Mouse (Mus musculus) T-helper 17 cell (primary cell): ENCODE data around the gene Arhgdib.

Source experiments
- in situ Hi-C, 2 experiments: fragments of 300-600 bp; cut with MboI, MseI; formaldehyde crosslinking; loops; 1 replicate in 1 of 2; 2 replicates in 1 of 2; pipeline ENCODE4 v1.15.1; 2025; ENCODE audit warnings: high pct_unique_total_duplicates in 2 of 2

Gene Arhgdib

GRCm38 (mm10) chr6:136941051-136942021 is at the start of gene Arhgdib:
Gene Arhgdib (minus strand): TSS chr6:136941899.
- in situ Hi-C loops: no loop called here

DNA sequence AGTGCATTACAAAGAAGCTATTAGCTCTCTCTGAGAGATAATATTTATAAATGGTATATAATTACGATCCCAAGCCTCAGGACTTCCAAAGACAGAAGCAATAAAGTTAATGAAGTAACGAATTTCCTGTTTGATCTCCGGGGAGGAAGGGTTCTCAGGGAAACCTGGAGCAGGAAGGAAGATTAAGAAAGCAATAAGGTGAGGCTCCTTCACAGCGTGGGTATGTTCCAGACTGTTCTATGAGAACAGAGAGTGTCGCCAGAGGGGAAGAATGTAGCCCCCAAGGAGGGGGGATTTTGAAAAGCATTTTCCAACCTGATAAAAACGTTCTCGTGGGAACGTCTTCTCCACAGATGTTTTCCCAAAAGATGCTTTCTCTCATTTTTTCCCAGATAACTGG is 48.9 kb upstream of the Arhgdib start:
- in situ Hi-C loops: no loop called here

DNA sequence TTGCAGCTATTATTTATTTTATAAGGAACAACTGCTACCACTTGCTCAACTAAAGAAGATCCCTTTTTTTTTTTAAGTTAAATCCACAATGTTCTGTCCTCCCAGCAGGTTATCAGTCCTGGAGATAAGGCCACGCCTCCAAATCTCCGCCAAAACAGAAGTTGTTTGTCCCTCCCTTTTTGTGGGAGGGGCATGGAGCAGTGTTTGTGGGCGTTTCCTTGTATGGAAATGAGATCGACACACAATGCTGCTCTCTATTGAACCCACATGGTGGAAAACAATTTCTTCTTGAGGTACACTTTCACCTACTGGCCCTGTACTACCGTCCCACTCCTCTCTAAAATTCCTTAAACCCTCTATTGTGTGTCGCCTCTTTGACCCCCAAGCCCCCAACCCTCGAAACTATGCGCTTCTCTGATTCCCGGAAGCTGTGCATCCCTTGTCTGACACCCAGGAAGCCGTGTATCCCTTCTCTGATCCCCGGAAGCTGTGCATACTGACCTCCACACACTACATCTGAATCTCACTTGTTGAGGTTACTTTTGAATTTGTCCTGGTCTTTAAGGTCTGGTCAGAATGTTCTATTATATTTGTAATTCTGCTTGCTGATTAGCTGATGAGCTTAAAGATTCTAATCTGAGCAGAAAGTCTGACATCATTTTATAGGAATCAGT is 48.3 kb upstream of the Arhgdib start:
- in situ Hi-C loops: loop anchor here (5.0 to 10.0 kb wide), 3 partner anchors 348 to 375 kb away; no protein-coding TSS in a partner anchor

DNA sequence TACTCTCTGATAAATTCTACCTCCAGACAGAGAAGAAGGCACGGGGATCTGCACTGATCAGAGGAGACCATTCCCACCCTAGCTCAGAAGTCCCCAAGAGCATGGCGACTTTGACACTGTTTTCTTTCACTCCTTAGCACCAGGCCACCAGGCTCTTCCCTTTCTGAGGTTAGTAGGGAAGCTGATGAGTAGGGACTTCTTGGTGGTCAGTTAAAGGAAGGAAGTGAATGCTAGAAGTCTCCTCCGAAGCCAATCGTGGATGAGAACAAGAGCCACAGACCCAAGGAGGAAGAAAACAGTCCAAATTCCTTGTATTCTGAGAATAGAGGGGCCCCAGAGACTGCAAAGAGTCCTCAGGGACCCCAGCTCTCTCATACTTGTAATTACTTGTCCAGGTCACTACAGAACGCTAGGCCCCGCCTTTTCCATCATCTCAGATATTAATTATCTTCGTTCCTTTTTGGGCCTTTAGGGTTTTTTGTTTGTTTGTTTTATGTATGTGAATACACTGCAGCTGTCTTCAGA is 46.9 kb upstream of the Arhgdib start:
- in situ Hi-C loops: loop anchor here (5.0 to 10.0 kb wide), 3 partner anchors 346 to 374 kb away; no protein-coding TSS in a partner anchor

DNA sequence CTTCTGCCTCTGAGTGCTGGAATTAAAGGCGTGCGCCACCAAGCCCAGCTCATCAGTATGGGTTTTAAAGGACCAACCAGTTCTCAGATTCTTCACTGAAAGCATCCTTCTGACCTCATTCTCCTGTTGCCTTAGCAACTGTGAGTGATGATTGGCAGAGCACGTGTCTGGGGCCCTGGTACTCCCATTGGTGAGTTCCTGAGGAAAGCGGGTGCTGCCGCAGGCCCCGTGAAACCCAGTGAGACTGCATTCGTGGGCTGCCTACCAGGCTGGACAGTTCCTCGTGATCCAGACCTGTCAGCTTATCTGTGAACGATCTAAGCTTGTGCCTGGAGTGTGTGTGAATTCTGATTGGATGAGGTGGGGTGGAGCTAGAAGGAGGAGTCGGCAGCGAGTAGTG is 45.0 kb upstream of the Arhgdib start:
- in situ Hi-C loops: loop anchor here (5.0 to 10.0 kb wide), 3 partner anchors 344 to 372 kb away; no protein-coding TSS in a partner anchor

- in situ Hi-C loops: loop anchor here (5.0 to 10.0 kb wide), 3 partner anchors 344 to 371 kb away; no protein-coding TSS in a partner anchor
Measured at GRCm38 (mm10) chr6:136986019-136986418, 44.3 kb upstream of the Arhgdib start.

- in situ Hi-C loops: loop anchor here (5.0 to 10.0 kb wide), 4 partner anchors 126 to 368 kb away; partner anchors contain the start of gene Art4 (in 1 of the 2)
Measured at GRCm38 (mm10) chr6:136983201-136983600, 41.5 kb upstream of the Arhgdib start.

DNA sequence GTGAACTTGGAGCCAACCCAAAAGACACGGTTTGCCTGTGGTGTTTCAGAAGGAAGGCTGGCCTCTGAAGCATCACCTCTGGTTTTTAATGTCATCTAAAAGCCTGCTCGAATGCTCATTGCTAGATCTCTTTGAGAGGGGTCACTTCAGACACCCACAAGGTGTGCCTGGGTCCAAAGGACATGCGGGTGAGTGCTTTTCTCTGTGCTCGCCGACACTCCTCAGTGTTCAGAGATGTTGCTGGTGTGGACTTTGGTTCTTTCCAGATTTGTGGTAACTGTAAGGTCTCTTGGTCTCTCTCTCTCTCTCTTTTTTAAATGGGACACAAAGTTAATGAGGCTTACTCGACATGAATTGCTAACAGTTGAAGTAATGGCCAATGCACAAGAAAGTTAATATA is 40.9 kb upstream of the Arhgdib start:
- in situ Hi-C loops: loop anchor here (5.0 to 10.0 kb wide), 4 partner anchors 125 to 368 kb away; partner anchors contain the start of gene Art4 (in 1 of the 2)

GRCm38 (mm10) chr6:136980331-136980746 is 38.6 kb upstream of the Arhgdib start:
- in situ Hi-C loops: loop anchor here (5.0 to 10.0 kb wide), 4 partner anchors 123 to 366 kb away; partner anchors contain the start of gene Art4 (in 1 of the 2)

DNA sequence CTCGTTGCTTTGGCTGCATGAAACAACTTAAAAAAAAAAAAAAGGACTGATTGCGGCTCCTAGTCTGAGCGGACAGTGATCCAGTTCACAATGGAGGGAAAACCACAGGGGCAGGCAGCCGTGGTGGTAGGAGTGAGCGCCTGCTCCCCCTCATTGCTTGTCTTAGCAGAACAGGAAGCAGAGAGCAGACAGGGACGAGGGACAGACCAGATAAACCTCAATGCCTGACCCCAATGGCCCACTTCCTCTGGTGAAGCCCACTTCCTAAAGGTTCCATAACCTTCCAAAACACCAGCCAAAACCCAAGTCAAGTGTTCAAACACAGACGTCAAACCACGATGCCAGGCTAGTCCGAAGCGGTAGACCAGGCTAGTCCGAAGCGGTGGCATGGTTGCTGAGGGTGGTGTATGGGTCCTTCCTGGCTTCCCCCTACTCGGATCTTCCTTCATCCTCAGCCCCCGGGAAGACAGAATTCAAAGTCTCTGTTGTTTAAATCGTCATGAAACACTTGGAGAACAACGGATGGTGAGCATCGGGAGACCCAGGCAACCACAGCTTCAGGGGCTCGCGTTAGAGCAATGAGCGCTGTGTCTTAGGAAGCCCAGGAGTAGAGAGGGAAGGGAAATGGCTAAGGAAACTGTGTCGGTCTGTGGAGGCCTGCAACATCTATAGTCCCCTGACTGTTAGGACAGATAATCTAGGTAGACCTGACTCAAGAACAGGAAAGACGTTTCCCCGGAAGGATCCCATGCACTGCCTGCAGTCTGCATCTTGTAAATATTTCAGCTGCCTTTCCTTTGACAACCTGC is 37.8 kb upstream of the Arhgdib start:
- in situ Hi-C loops: loop anchor here (5.0 to 10.0 kb wide), 4 partner anchors 122 to 365 kb away; partner anchors contain the start of gene Art4 (in 1 of the 2)

DNA sequence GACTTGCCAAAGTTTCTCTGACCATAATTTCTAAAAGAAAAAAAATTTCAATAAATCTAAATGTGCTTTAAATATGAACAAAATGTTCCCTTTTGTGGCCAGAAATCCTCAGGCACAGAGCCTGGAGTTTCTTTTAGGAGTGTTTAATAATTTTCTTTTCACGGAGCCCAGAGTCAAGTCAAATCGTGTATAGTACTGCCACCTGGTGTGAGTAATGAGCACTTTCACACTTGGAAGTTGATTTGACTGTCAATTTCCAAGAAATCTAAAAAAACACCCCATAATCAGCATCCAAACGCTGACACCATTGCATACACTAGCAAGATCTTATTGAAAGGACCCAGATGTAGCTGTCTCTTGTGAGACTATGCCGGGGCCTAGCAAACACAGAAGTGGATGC is 27.2 kb upstream of the Arhgdib start:
- in situ Hi-C loops: loop anchor here (5.0 to 10.0 kb wide), 3 partner anchors 37 to 164 kb away; partner anchors contain the start of genes Art4 (in 1 of the 2), H2afj (in 1 of the 2) and Hist4h4 (in 1 of the 2)

- in situ Hi-C loops: loop anchor here (5.0 to 10.0 kb wide), 3 partner anchors 35 to 163 kb away; partner anchors contain the start of genes Art4 (in 1 of the 2), H2afj (in 1 of the 2) and Hist4h4 (in 1 of the 2)
Measured at GRCm38 (mm10) chr6:136967466-136967865, 25.8 kb upstream of the Arhgdib start.

DNA sequence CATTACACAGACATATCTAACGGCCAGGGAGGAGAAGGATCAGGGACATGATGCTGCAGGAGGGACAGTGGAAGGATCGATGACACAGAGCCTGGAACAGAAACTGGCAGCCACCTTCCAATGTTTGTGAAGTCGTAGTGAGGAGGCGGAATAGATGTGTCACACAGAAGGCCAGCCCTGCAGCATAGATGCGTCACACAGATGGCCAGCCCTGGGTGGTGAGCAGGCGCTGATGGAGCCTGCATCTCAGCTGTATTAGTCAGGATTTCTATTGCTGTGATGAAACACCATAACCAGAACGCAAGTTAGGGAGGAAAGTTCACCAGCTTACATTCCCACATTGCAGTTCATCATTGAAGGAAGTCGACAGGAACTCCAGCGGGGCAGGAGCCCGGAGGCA is 24.2 kb upstream of the Arhgdib start:
- in situ Hi-C loops: loop anchor here (5.0 to 10.0 kb wide), 3 partner anchors 34 to 161 kb away; partner anchors contain the start of genes Art4 (in 1 of the 2), H2afj (in 1 of the 2) and Hist4h4 (in 1 of the 2)

GRCm38 (mm10) chr6:136964609-136965510 is 23.2 kb upstream of the Arhgdib start:
- in situ Hi-C loops: loop anchor here (5.0 to 10.0 kb wide), 3 partner anchors 33 to 160 kb away; partner anchors contain the start of genes Art4 (in 1 of the 2), H2afj (in 1 of the 2) and Hist4h4 (in 1 of the 2)

DNA sequence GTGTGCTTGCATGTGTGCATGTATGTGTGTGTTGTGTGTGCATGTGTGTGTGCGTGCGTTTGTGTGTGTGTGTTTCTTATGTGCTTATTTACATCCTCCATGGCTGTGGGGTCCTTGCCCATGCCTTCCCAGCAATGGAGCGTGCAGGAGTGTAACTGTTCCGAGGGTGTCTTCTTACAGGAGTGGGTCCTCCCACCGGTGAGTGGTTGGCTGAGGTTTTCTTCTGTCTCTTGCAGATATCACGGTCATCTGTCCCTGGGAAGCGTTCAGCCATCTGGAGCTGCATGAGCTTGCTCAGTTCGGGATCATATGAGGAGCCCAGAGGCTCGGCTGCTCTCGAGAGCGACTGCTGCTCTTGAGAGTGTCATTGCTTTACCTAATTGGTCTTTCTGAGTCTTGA is 21.3 kb upstream of the Arhgdib start:
- in situ Hi-C loops: loop anchor here in 1 of 2 experiments (10.0 kb wide), 1 partner anchor 158 kb away; the partner anchor contains the start of genes H2afj and Hist4h4

DNA sequence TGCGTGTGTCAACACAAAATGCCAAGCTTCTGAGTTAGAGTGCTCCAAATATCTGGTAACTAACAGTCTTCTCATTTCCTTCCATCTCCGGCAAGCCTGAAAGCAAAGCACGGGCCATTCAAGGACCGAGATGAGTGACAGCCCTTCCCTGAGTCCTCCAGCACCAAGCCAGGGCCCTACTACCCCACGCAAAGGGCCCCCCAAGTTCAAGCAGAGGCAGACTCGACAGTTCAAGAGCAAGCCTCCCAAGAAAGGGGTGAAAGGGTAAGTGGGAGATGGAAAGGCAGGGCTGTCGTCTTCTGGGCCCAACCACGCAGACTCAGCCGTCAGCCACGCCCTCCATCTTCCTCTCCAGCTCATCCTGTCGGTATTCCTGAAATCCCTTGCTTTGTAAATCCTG is 17.4 kb upstream of the Arhgdib start:
- in situ Hi-C loops: no loop called here

- in situ Hi-C loops: no loop called here
Measured at GRCm38 (mm10) chr6:136957062-136957461, 15.4 kb upstream of the Arhgdib start.

DNA sequence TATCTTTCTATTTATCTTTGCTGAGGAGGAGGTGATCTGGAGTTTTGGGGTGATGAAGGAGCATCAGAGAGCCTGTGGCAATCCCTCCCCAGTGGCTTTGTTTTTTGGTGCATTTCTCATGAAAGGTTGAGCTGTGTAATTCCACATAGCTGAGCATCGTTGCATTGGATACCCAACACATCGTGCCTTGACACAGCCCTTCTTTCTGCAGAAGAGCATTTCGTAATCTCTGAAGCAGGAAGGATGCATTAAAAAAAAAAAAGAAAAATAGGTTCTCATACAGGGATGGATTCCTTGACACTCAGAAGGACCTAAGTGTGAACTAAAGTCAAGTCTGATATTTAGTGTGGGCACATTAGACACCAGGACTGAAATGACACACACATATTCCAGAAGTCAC is 13.5 kb upstream of the Arhgdib start:
- in situ Hi-C loops: no loop called here

DNA sequence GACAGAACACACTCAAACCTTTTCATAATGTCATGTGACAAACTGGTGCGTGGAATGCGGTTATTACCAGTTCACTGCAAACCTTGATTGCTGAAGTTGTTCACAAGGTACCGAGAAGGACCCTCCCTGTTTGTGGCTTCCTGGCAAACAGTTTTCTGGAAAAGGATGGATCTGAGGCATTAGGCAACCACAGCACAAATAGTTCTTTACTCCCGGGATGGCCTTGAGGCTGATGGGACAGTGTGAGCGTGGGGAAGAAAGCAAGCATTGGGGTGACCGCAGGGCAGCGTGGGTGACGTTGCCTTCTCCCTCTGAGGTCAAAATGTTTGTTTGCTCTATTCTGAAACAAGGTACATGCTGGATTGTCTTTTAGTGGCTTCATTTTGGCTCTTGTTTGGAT is 13.0 kb upstream of the Arhgdib start:
- in situ Hi-C loops: no loop called here
